Mouse (Mus musculus) right cerebral cortex, adult 18-20 months (tissue): ENCODE results near the gene Nhlh2.
A peak's percentile ranks its signal among the peaks of the same experiment; 100 is the strongest.

Source experiments
- DNase-seq: peaks from one replicate; pipeline ENCODE4 v3.0.0; 2022; ENCODE audit warnings: mixed read lengths

Gene Nhlh2

DNA sequence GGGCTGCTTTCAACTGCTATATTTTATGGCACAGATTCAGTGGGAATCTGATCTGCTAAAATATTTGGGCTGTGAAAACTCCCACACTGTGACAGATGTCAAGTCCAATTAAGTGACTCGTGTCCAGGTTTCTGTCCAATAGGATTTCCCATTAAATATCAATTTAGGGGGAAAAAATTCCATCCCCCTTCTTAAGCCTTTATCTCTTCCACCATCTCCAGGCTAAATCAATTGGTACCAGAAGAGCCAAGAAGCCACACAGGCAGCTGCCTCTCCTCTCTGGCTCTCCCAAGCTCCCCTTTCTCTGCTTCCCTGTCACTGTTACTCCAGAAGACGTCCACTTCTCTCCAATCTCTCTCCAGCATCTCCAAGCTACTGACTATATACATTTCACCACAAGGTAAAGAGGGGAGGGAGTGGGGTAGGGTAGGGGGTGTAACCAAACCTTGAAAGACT lies at the start of gene Nhlh2:
Gene Nhlh2, plus strand, starts transcription at position 151 of the 456 bp plus-strand sequence.
- no peak for DNase-seq

DNA sequence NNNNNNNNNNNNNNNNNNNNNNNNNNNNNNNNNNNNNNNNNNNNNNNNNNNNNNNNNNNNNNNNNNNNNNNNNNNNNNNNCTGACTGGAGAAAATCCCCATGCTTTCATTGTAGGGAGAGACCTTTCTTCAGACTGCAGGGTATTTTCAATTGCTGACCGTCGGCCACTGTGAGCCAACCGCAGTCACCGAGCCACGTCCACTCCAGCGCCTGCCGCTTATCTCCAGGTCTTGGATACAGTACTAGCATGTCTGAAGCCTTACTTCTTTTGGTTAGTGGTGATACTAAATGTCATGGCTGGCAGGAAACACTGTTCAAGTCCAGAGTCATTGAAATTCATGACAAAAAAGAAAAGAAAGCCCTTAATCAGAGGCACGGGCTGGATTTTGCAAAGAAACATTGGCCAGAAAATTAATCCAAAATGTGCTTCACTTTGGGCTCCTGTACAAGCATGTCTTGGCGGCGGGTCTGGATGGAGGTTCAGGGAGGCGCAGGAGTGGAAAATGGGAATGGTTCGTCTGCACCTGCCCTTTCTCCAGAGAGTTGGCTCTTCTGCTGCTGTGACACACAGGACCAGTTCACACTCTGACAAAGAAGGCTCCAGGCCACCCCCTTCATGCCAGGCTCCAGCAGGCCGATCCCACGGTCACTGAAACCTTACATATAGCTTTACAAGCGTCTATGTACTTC lies 48.6 kb upstream of the Nhlh2 start:
- no peak for DNase-seq

DNA sequence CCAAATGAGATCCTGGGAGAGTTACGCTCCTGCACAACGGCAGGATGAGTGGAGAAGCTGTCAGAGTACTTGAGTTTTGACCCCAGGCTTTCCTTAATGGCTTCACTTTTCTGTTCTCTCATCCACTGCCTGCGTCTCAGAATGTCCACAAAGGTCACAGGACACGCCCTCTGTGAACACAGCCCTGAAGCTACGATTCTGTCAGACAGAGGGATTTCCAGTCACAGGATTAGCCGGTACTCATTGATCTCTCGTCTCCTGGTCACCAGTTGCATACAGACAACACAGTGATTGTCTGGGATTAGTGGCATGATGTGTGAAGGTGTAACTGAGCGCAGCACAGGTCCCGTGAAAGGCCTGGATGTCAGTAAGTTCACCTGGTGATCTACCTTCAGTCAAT lies 46.4 kb upstream of the Nhlh2 start:
- no peak for DNase-seq

DNA sequence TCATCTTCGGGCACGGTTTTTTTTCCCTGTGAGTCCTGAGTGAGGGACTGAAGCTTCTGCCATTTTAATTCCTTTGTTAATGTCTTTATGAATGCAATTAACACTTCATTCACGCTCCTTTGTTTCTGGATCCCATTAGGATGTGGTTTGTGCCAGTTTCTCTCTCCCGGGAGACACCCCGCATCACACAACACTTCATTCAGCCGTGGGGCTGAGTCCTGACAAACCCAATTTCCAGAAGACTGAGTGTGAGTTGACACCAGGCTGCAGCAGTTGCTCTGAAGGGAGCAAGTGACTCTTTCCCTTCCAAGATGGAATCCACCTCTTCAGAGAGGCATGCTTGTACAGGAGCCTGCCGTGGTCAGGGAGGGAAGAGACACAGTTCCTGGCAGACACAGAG lies 45.5 kb upstream of the Nhlh2 start:
- no peak for DNase-seq

GRCm38 (mm10) chr3:101966825-101967558 lies 42.9 kb upstream of the Nhlh2 start:
- no peak for DNase-seq

DNA sequence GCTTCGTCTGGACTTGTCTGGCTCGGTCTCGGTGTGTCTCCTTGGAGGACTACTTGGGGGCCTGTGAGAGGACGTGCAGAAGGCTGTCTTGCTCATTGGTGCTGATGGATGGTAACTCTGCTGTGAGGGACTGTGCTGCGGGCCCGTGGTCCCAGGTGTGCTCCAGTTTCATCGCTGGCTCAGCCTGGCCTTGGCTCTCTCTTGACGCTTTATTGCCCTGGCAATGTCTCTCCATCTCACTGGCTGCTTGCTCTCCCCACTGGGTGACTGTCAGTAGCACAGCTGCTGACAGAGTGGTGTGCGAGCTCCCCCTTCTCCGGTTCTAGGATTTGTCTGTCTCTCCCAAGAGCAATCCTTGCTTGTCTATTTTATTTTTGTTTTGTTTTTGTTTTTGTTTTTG lies 34.5 kb upstream of the Nhlh2 start:
- no peak for DNase-seq

GRCm38 (mm10) chr3:101978299-101978994 lies 31.4 kb upstream of the Nhlh2 start:
- no peak for DNase-seq

- DNase-seq: no peak
Observed at GRCm38 (mm10) chr3:101983917-101984316, 26.0 kb upstream of the Nhlh2 start.

GRCm38 (mm10) chr3:101985634-101986033 lies 24.2 kb upstream of the Nhlh2 start:
- DNase-seq: no peak

GRCm38 (mm10) chr3:101990136-101990535 lies 19.7 kb upstream of the Nhlh2 start:
- no peak for DNase-seq

DNA sequence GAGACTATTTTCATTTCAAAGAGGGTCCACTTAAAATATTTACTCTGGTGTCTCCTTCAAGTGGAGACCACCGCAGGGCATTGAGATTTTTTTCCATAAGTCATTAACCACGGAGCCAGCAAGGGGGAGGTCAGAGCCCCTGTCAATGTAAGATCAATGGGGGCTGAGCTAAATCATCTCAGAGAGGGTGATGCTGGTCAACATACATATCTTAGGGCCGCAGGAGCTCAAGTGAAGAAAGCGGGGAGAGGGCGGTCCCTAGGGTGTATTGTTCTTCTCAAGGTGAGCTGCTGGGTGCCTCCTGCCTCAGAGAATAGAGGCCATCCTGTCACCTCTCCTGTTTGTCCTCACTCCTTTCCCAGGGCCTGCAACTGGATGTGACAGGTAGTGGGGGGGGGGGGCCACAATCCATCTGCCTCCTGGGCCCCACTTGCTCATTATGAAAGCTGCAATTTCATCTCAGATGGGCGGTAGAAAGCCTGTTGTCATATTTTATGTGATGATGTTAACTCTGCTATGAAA lies 18.8 kb upstream of the Nhlh2 start:
- no peak for DNase-seq

DNA sequence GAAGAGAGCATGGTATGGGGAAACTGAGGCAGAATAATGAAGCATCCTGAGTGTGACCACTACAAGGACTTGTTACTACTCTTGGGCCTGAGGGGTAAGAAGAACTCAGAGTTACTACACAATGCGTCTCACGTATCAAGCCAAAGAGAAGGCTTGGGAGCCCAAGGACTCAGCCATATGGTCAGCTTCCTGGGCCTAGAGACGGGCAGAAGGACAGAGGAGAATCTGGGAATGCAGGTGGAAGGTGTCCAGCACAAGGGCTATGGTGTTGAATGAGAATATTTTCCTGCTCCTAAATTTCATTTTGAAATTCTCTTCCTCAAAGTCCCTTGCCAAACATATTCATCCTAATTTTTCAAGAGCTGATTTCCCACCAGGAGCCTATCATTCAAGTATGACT lies 12.0 kb upstream of the Nhlh2 start:
- no peak for DNase-seq

- DNase-seq: no peak
Observed at GRCm38 (mm10) chr3:102010681-102011317, 923 bp downstream of the Nhlh2 start.

- DNase-seq: no peak
Observed at GRCm38 (mm10) chr3:102011318-102012075, 1.6 kb downstream of the Nhlh2 start.

DNA sequence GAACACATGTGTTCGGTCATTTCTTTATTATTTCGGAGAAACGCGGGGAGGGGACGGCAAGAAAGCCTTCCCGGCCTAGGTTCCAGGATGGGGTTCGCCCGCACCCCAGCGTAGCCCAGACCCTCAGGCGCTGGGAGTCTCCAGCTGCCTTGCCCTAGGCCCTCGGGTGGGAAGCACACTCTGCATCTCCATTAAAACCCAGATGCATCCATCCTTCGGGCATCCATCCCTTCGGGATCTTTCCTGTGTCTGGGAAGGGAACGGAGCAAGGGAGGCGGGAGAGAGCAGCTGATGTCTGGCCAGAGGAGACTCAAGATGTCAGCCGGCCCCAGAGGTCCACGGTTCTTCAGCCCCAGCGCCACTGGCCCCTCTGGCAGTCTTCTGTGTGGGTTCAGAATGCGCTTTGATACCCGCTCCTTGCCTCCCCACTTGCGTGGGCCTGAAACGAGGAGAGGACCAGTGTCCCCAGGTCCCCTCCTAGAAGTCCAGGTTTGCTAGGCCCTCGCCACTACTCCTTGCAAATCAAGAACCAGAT lies 2.3 kb downstream of the Nhlh2 start:
- no peak for DNase-seq

DNA sequence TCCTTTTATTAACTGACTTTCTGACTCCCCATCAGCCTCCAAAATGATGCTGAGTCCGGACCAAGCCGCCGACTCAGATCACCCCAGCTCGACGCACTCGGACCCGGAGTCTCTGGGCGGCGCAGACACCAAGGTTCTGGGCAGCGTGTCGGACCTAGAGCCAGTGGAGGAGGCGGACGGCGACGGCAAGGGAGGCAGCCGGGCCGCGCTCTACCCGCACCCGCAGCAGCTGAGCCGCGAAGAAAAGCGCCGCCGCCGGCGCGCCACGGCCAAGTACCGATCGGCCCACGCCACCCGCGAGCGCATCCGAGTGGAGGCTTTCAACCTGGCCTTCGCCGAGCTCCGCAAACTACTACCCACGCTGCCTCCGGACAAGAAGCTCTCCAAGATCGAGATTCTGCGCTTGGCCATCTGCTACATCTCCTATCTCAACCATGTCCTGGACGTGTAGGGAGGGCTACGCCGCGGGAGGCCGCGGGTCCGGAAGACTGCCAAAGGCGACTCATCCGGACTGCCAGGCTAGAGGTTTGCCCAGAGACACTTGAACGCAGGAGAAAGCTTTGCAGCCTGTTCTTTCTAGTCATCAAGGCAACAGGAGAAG lies 2.8 kb downstream of the Nhlh2 start:
- DNase-seq: peak; percentile 55

DNA sequence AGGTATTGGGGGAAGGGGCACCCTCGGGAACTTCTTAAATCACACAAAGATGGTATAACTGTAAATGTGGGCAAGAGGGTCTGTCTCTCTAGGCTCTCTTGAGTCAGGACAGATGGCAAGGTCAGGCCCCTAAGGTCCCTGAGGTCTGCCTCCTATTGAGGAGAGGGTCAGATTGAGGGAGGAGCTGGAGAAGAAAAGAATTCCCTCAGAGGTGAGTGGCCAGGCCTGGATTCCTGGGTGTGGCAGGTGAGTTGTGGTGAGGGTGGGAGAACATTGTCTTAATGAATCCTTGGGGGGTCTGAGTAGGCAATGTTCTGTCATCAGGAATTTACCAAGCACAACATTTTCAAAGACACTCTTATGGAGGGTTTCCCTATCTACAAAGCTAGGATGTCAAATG lies 10.7 kb downstream of the Nhlh2 start:
- DNase-seq: no peak

- no peak for DNase-seq
Observed at GRCm38 (mm10) chr3:102022721-102023120, 12.8 kb downstream of the Nhlh2 start.

- no peak for DNase-seq
Observed at GRCm38 (mm10) chr3:102023337-102023736, 13.5 kb downstream of the Nhlh2 start.

- no peak for DNase-seq
Observed at GRCm38 (mm10) chr3:102023829-102024228, 14.0 kb downstream of the Nhlh2 start.

- DNase-seq: no peak
Observed at GRCm38 (mm10) chr3:102024981-102025451, 15.1 kb downstream of the Nhlh2 start.
